Mouse (Mus musculus) heart, postnatal 10 days (tissue): ENCODE results near the gene Ugt1a7c. TPM values are rescaled to one million over a fixed set of nuclear protein-coding genes. Genes with fewer than 3 reads are reported as not detected.
A peak's percentile ranks its signal among the peaks of the same experiment; 100 is the strongest.
"Not testable (repeated sequence)": the region's sequence is repeated elsewhere in the genome, so short reads cannot be mapped to it uniquely, and the experiment has no call there.

Experiments
- DNase-seq, 2 experiments: peaks; one replicate each; pipeline ENCODE4 v3.0.0; 2021
- intact Hi-C: fragments of 180-260 bp; cut with DNase I; formaldehyde crosslinking; loops from one replicate; pipeline ENCODE4 v1.15.1; 2025
- total RNA-seq, 2 experiments: library from RNA; stranded (reverse); gene quantifications; 2 replicates each; pipeline ENCODE4 v1.2.3; 2021

Gene Ugt1a7c
- total RNA-seq, result 1 to 10 TPM; 1.3 to 1.7 TPM

DNA sequence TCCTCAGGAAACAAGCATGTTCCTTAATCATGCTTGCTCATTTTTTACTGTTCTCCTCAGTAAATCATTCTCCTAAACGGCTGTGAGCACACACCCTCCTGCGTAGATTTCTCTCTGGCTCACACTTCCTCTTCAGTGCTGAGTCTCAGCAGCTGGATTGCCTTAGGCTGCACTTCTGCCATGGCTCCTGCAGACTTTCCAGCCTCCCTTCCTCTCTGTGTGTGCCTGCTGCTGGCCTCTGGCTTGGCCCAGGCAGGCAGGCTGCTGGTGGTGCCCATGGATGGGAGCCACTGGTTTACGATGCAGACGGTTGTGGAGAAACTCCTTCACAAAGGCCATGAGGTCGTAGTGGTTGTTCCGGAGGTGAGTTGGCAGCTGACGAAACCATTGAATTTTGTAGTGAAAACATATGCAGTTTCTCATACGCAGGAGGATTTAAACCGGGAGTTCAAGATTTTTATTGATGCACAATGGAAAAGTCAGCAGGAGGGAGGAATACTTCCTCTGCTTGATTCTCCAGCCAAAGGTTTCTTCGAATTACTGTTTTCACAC lies at the start of gene Ugt1a7c:
Gene Ugt1a7c, plus strand, starts transcription at position 122 of the 552 bp plus-strand sequence.
- peak; percentile 42 to 55 for DNase-seq
- intact Hi-C loops, result no loop called here

DNA sequence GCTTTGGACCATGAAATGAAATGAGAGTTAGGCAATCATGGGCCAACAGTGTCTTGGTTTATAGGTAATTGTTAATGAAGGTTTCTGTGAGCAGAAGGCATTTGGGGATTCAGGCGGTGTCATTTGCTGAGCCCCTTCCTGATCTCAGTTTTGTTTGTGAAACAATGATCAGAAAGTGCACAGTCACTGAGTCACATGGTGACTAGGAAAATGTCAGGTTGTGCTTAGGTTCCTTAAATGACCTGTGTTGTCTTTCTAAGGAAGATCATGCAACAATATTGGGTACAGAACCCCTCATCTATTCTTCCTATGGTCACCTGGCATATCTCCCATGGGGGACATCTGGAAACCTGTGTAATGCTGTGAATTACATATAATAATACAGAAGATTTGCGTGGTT lies 47.5 kb upstream of the Ugt1a7c start:
- intact Hi-C loops, DNase-seq: not testable (repeated sequence)

- intact Hi-C loops, result no loop called here
- DNase-seq, result no peak
These were observed 39.8 kb upstream of the Ugt1a7c start, which contains the start of gene Ugt1a10 for GRCm38 (mm10) chr1:88055088-88055487. Gene Ugt1a10, plus strand, starts transcription at chr1:88055388.

GRCm38 (mm10) chr1:88066472-88067102 lies 28.3 kb upstream of the Ugt1a7c start:
- intact Hi-C loops, DNase-seq: not testable (repeated sequence)

GRCm38 (mm10) chr1:88070495-88070894 lies 24.4 kb upstream of the Ugt1a7c start, which contains the start of gene Ugt1a9:
Gene Ugt1a9, plus strand, starts transcription at chr1:88070800.
- DNase-seq, result no peak
- intact Hi-C loops, result no loop called here

DNA sequence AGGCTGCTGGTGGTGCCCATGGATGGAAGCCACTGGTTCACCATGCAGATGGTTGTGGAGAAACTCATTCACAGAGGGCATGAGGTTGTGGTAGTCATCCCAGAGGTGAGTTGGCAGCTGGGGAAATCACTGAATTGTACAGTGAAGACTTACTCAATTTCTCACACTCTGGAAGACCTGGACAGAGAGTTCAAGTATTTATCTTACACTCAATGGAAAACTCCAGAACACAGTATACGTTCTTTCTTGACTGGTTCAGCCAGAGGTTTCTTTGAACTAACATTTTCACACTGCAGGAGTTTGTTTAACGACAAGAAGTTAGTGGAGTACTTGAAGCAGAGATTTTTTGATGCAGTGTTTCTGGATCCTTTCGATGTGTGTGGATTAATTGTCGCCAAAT lies 24.0 kb upstream of the Ugt1a7c start:
- no peak for DNase-seq
- intact Hi-C loops, result no loop called here

DNA sequence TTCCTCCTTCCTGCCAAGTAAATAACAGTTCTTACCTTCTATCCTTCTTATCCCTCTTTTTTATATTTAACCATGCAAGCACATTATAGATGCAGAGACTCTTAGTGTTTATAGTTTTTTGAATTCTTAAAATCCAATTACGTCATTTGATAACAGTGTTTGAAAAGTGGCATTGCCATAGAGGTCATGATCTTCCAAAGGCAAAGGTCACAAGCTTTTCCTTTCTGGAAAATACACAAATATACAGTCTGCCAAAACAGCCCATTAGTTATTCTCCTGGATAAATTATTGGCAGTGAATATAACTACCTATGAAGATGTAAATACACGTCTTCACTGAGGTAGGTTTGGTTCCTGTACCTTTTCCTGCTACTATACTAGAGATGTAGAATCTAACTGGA lies 20.4 kb upstream of the Ugt1a7c start:
- DNase-seq, result no peak
- intact Hi-C loops, result no loop called here

DNA sequence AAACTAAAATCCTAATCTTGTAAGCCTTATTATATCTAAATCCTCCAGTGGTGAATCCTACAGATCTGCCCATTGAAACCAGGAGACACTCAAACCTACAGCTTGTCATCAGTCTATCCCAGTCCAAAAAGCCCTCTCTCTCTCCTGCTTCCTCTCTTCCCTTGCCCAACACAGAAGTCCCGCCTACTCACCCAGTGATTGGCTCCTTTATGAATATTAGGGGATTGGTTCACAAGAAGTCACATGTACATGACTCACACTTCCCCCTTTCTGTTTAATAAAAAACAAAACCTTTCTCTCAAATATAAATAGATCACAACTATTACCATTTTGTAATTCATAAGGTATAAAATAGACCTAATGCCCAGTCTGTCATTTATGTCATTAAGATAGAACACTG lies 17.7 kb upstream of the Ugt1a7c start:
- no peak for DNase-seq

GRCm38 (mm10) chr1:88081670-88082069 lies 13.2 kb upstream of the Ugt1a7c start:
- DNase-seq, result no peak
- intact Hi-C loops, result no loop called here

More for the DNA sequence above, 17.7 kb upstream of the Ugt1a7c start:
- intact Hi-C loops, result no loop called here

DNA sequence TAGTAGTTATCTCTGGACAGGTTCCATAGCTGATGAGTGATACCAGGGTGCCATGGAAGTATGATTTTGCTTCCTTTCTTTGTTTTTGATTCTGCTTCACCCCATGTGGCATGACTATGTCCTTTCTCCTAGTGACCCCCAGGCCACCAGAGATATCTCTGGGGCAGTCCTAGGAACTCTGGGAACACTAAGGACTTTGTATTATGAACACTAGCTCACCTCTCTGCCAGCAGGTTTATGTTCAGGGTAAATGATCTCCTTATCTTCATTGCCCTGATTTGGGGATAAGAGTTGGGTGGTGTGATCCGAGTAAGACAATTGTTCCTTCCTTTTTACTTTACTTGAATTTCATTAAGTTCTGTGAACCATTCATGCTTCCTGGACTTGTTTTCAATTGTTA lies 8.7 kb upstream of the Ugt1a7c start:
- intact Hi-C loops, result no loop called here
- DNase-seq, result no peak

- no peak for DNase-seq
- intact Hi-C loops, result no loop called here
These were observed 7.3 kb upstream of the Ugt1a7c start, which contains the start of gene Ugt1a8 for GRCm38 (mm10) chr1:88087513-88087912. Gene Ugt1a8, plus strand, starts transcription at chr1:88087813.

GRCm38 (mm10) chr1:88092341-88092740 lies 2.5 kb upstream of the Ugt1a7c start:
- no peak for DNase-seq
- intact Hi-C loops, result no loop called here

GRCm38 (mm10) chr1:88094270-88094676 lies 589 bp upstream of the Ugt1a7c start:
- DNase-seq, result peak in 1 of 2 experiments; percentile 8
- intact Hi-C loops, result not testable (repeated sequence)

- intact Hi-C loops, DNase-seq: not testable (repeated sequence)
These were observed 3.7 kb downstream of the Ugt1a7c start for GRCm38 (mm10) chr1:88098546-88098945.

GRCm38 (mm10) chr1:88099691-88100090 lies 4.8 kb downstream of the Ugt1a7c start:
- DNase-seq, intact Hi-C loops: not testable (repeated sequence)

DNA sequence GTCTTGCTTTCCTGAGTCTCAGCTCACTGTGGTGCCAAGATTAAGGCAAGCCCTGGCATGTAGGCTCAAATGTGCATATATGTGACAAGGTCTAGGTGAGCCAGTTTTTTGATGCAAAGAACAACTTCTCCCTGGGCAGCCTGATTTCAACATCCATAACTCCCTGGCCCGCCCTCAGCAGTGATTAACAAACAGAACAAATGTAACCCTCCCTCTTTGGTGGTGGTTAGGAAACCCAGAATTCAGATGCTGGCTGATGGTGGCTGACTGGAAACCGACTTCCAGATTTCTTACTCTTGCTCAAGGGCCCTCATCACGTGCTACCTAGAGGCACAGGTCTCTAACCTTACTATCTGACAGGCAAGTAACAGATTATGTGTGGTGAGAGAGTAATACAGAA lies 8.2 kb downstream of the Ugt1a7c start, which contains the start of gene Ugt1a6b:
Gene Ugt1a6b, plus strand, starts transcription at position 234 of the 400 bp plus-strand sequence.
- intact Hi-C loops, DNase-seq: not testable (repeated sequence)

- DNase-seq, intact Hi-C loops: not testable (repeated sequence)
These were observed 9.0 kb downstream of the Ugt1a7c start for GRCm38 (mm10) chr1:88103697-88104468.

GRCm38 (mm10) chr1:88104667-88105430 lies 10.0 kb downstream of the Ugt1a7c start:
- intact Hi-C loops, result no loop called here

DNA sequence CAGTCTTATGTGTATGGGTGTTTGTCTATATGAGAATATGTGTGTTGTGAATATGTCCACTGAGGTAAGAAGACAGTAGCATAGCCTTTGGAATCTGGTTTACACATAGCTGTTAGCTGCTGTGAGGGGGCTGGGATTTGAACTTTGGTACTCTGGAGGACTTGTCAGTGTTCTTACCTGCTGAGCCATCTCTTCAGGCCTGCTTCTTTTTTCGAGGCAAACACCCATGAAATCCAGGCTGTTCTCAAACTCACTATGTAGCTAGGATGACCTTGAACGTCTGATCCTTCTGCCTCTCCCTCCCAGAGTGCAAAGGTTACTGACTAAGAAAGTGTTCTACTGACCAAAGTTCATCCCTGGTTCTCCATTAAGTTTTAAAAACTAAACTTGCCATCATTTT lies 10.8 kb downstream of the Ugt1a7c start:
- intact Hi-C loops, result no loop called here
- no peak for DNase-seq

More at GRCm38 (mm10) chr1:88104667-88105430, 10.0 kb downstream of the Ugt1a7c start:
- DNase-seq, result no peak

DNA sequence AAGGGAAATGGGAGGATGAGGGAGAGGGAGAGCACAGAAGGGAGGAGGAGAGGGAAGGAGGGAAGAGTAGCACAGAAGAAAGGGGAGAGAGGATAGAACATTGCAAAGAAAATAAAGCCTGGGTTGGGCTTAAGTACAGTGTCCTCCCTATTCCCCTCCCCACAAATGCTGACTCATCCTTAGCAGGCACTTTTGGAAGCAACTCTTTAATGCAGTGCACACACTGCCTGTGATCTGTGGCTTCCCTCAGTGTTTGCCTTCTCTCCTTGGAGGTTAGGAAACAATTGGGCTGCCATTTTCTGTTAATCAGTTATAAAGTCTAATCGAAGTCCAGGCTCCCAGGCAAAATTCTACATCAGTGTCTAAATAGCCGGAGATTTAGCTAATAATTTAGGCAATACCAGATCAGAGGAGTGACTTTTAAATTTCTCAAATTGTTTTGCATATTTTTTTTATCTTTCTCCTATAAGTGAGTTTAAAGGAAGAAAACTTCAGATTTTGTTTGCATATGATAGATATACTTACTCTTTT lies 14.2 kb downstream of the Ugt1a7c start:
- DNase-seq, result not testable (repeated sequence)

More for the DNA sequence above, 14.2 kb downstream of the Ugt1a7c start:
- intact Hi-C loops, result not testable (repeated sequence)
